Mouse (Mus musculus) adrenal gland, adult 2 months (tissue): ENCODE data around the gene Banf1. TPM values are rescaled to one million over a fixed set of nuclear protein-coding genes. Genes with fewer than 3 reads are reported as not detected.

Experiments
- polyA plus RNA-seq: library from polyadenylated mRNA; depleted of rRNA; stranded (reverse); fragments of >200 nt; gene quantifications from 2 replicates; pipeline ENCODE4 v1.2.3, GENCODE M21; 2012; rRNA removed
- total RNA-seq, 2 experiments: library from RNA; stranded (reverse); gene quantifications; 2 replicates each; pipeline ENCODE4 v1.2.3; 2021

Banf1 gene
- total and polyA plus RNA-seq, 3 experiments: 110 to 155 (median 138) TPM

Other genes with a start within 250 kb of the Banf1 start
- gene Klc2, start 248.6 kb downstream of the Banf1 start, total RNA-seq: 10 to 100 TPM; 44.2 to 48.1 TPM
- gene Klc2, start 248.6 kb downstream of the Banf1 start, polyA plus RNA-seq: 95.3 and 101 TPM in 2 replicates
- 10 to 100 TPM; 18.4 to 18.9 TPM for gene Pacs1, start 94.0 kb downstream of the Banf1 start, total RNA-seq
- 34.1 and 39.9 TPM in 2 replicates for gene Pacs1, start 94.0 kb downstream of the Banf1 start, polyA plus RNA-seq
- gene Sf3b2, start 71.7 kb downstream of the Banf1 start, total RNA-seq: 100 to 1,000 TPM; 165 to 171 TPM
- 161 and 235 TPM in 2 replicates for gene Sf3b2, start 71.7 kb downstream of the Banf1 start, polyA plus RNA-seq
- gene Gal3st3, start 68.8 kb downstream of the Banf1 start, total RNA-seq: under 1 TPM; 0.12 to 0.21 TPM
- 0.27 and 0.73 TPM in 2 replicates for gene Gal3st3, start 68.8 kb downstream of the Banf1 start, polyA plus RNA-seq
- not detected for gene Catsper1, start 31.4 kb downstream of the Banf1 start, total RNA-seq
- gene Catsper1, start 31.4 kb downstream of the Banf1 start, polyA plus RNA-seq: not detected in 2 replicates
- gene Cst6, start 17.6 kb downstream of the Banf1 start, total RNA-seq: 1 to 10 TPM; 1.1 to 3.2 TPM
- 1.9 and 6.1 TPM in 2 replicates for gene Cst6, start 17.6 kb downstream of the Banf1 start, polyA plus RNA-seq
- 10 to 100 TPM; 22.5 to 23.7 TPM for gene Eif1ad, start 427 bp downstream of the Banf1 start, total RNA-seq
- 22.2 and 27.2 TPM in 2 replicates for gene Eif1ad, start 427 bp downstream of the Banf1 start, polyA plus RNA-seq
- 10 to 100 TPM; 72.2 to 88.9 TPM for gene Sart1, start 21.5 kb upstream of the Banf1 start, total RNA-seq
- gene Sart1, start 21.5 kb upstream of the Banf1 start, polyA plus RNA-seq: 5.4 and 8.1 TPM in 2 replicates
- gene Tsga10ip, start 35.4 kb upstream of the Banf1 start, total RNA-seq: not detected
- not detected in 2 replicates for gene Tsga10ip, start 35.4 kb upstream of the Banf1 start, polyA plus RNA-seq
- gene Drap1, start 57.8 kb upstream of the Banf1 start, total RNA-seq: 100 to 1,000 TPM; 273 to 290 TPM
- gene Drap1, start 57.8 kb upstream of the Banf1 start, polyA plus RNA-seq: 127 and 159 TPM in 2 replicates
- gene AI837181, start 58.0 kb upstream of the Banf1 start, total RNA-seq: 10 to 100 TPM; 48.8 to 53.3 TPM
- 109 and 115 TPM in 2 replicates for gene AI837181, start 58.0 kb upstream of the Banf1 start, polyA plus RNA-seq
- 1 to 10 TPM in 1 of 2 experiments, not detected in 1; 1.2 TPM for gene Fosl1, start 80.4 kb upstream of the Banf1 start, total RNA-seq
- 0.06 and 0.16 TPM in 2 replicates for gene Fosl1, start 80.4 kb upstream of the Banf1 start, polyA plus RNA-seq
- 10 to 100 TPM in 1 of 2 experiments, 1 to 10 TPM in 1; 3.5 to 10.5 TPM for gene Ccdc85b, start 90.7 kb upstream of the Banf1 start, total RNA-seq
- 13.5 and 13.9 TPM in 2 replicates for gene Ccdc85b, start 90.7 kb upstream of the Banf1 start, polyA plus RNA-seq
- gene Fibp, start 93.4 kb upstream of the Banf1 start, total RNA-seq: 10 to 100 TPM; 85.1 to 94.8 TPM
- 89.9 and 95.9 TPM in 2 replicates for gene Fibp, start 93.4 kb upstream of the Banf1 start, polyA plus RNA-seq
- under 1 TPM; 0.75 to 0.79 TPM for gene Ctsw, start 101.3 kb upstream of the Banf1 start, total RNA-seq
- gene Ctsw, start 101.3 kb upstream of the Banf1 start, polyA plus RNA-seq: 0.71 and 1.1 TPM in 2 replicates
- gene Efemp2, start 106.8 kb upstream of the Banf1 start, total RNA-seq: 100 to 1,000 TPM in 1 of 2 experiments, 10 to 100 TPM in 1; 49.7 to 107 TPM
- gene Efemp2, start 106.8 kb upstream of the Banf1 start, polyA plus RNA-seq: 112 and 116 TPM in 2 replicates
- gene Mus81, start 121.2 kb upstream of the Banf1 start, total RNA-seq: 10 to 100 TPM; 23.2 to 24.9 TPM
- 39.5 and 45.7 TPM in 2 replicates for gene Mus81, start 121.2 kb upstream of the Banf1 start, polyA plus RNA-seq
- gene Cfl1, start 123.3 kb upstream of the Banf1 start, total RNA-seq: 100 to 1,000 TPM; 732 to 783 TPM
- 308 and 311 TPM in 2 replicates for gene Cfl1, start 123.3 kb upstream of the Banf1 start, polyA plus RNA-seq
- gene 1700020D05Rik, start 136.6 kb upstream of the Banf1 start, total RNA-seq: 1 to 10 TPM in 1 of 2 experiments, under 1 TPM in 1; 0.86 to 1.1 TPM
- gene 1700020D05Rik, start 136.6 kb upstream of the Banf1 start, polyA plus RNA-seq: 1.0 and 1.2 TPM in 2 replicates
- gene Snx32, start 143.4 kb upstream of the Banf1 start, total RNA-seq: 10 to 100 TPM; 12.2 to 14.1 TPM
- gene Snx32, start 143.4 kb upstream of the Banf1 start, polyA plus RNA-seq: 13.0 and 15.0 TPM in 2 replicates
- not detected for gene Ovol1, start 193.5 kb upstream of the Banf1 start, total RNA-seq
- gene Ovol1, start 193.5 kb upstream of the Banf1 start, polyA plus RNA-seq: not detected in 2 replicates
- 1 to 10 TPM; 8.4 to 9.4 TPM for gene Ap5b1, start 200.9 kb upstream of the Banf1 start, total RNA-seq
- gene Ap5b1, start 200.9 kb upstream of the Banf1 start, polyA plus RNA-seq: 12.8 and 16.8 TPM in 2 replicates
- gene Rnaseh2c, start 234.7 kb upstream of the Banf1 start, total RNA-seq: 100 to 1,000 TPM; 109 to 147 TPM
- gene Rnaseh2c, start 234.7 kb upstream of the Banf1 start, polyA plus RNA-seq: 97.9 and 99.7 TPM in 2 replicates
- gene Kat5, start 243.1 kb upstream of the Banf1 start, total RNA-seq: 10 to 100 TPM; 75.5 to 76.9 TPM
- 43.8 and 54.1 TPM in 2 replicates for gene Kat5, start 243.1 kb upstream of the Banf1 start, polyA plus RNA-seq